Mouse (Mus musculus) G1E (cell line): ENCODE measurements around the gene Rtn4ip1. TPM values are rescaled to one million over a fixed set of nuclear protein-coding genes. Genes with fewer than 3 reads are reported as not detected.
A peak's percentile ranks its signal among the peaks of the same experiment; 100 is the strongest.

Experiments used
- ATAC-seq: 2 replicates; pipeline ENCODE4 v1.8.0; 2016; ENCODE audit warnings: mild to moderate bottlenecking; ENCODE audit not compliant: insufficient number of reproducible peaks, poor library complexity, low FRiP score, severe bottlenecking; ENCODE audit errors: extremely low read depth
- DNase-seq: peaks from one replicate; pipeline ENCODE4 v3.0.0; 2012; ENCODE audit warnings: low spot score
- H3K27me3 ChIP-seq: 2 replicates; pipeline ENCODE4 v1.6.1; 2012; ENCODE audit warnings: mild to moderate bottlenecking, low read length, inconsistent platforms; ENCODE audit not compliant: insufficient read depth
- H3K36me3 ChIP-seq: replicated peaks from 2 replicates; pipeline ENCODE3; 2012; ENCODE audit warnings: mild to moderate bottlenecking, inconsistent platforms
- H3K4me1 ChIP-seq: 2 replicates; pipeline ENCODE4 v1.6.1; 2012; ENCODE audit warnings: low read depth, low read length, inconsistent platforms, mixed read lengths; ENCODE audit not compliant: insufficient read depth
- H3K4me3 ChIP-seq: 2 replicates; pipeline ENCODE4 v1.5.1; 2012; ENCODE audit warnings: low read depth, mild to moderate bottlenecking, inconsistent platforms, low read length, moderate library complexity, mixed read lengths
- H3K9me3 ChIP-seq: replicated peaks from 2 replicates; pipeline ENCODE4 v1.6.1; 2012; ENCODE audit warnings: inconsistent platforms
- CTCF ChIP-seq: IDR thresholded peaks from 2 replicates; pipeline ENCODE4 v1.5.1; 2012; ENCODE audit warnings: low read depth, low read length, inconsistent platforms, mixed read lengths
- GATA1 ChIP-seq: IDR thresholded peaks from 2 replicates; pipeline ENCODE4 v1.6.1; 2012; ENCODE audit warnings: borderline replicate concordance, low read length, inconsistent platforms, mixed read lengths
- GATA2 ChIP-seq: IDR thresholded peaks from 2 replicates; pipeline ENCODE4 v1.6.1; 2012; ENCODE audit warnings: low read depth, low read length, inconsistent platforms, borderline replicate concordance
- POLR2AphosphoS5 ChIP-seq: IDR thresholded peaks from 2 replicates; pipeline ENCODE4 v1.6.1; 2012; ENCODE audit warnings: low read depth, low read length, inconsistent platforms; ENCODE audit not compliant: insufficient replicate concordance
- TAL1 ChIP-seq: conservative IDR thresholded peaks from 2 replicates; pipeline ENCODE4 v1.6.1; 2012; ENCODE audit warnings: low read depth, low read length, inconsistent platforms, mixed read lengths
- polyA plus RNA-seq: library from polyadenylated mRNA; stranded (reverse); fragments of >175 nt; gene quantifications from 2 replicates; pipeline ENCODE4 v1.2.3, GENCODE M21; 2012
- total RNA-seq, 2 experiments: library from RNA; stranded (forward) in 1 of 2; stranded (reverse) in 1 of 2; fragments of 200-1000 nt in 1 of 2; fragments of >200 nt in 1 of 2; fragmentation: Nextera tagmentation in 1 of 2; gene quantifications; 2 replicates each; pipeline ENCODE4 v1.2.3; 2014 to 2017

Gene Rtn4ip1
- total and polyA plus RNA-seq, 3 experiments: 1.2 to 21.5 (median 6.9) TPM

- Histone ChIP-seq H3K27me3 (no peaks in the 10 kb centered on the region), H3K36me3 (peaks cover 65% of the 10 kb centered on the region), H3K9me3 (no peaks in the 10 kb centered on the region), H3K4me1 (no peaks in the 10 kb centered on the region), H3K4me3 (no peak overlapping the region)
- TF ChIP-seq GATA2 (no peak), GATA1 (no peak), TAL1 (no peak), POLR2AphosphoS5 (no peak), CTCF (no peak)
- no peak for DNase-seq
- no peak for ATAC-seq
Measured at GRCm38 (mm10) chr10:43888976-43889375, 12.6 kb upstream of the Rtn4ip1 start.

DNA sequence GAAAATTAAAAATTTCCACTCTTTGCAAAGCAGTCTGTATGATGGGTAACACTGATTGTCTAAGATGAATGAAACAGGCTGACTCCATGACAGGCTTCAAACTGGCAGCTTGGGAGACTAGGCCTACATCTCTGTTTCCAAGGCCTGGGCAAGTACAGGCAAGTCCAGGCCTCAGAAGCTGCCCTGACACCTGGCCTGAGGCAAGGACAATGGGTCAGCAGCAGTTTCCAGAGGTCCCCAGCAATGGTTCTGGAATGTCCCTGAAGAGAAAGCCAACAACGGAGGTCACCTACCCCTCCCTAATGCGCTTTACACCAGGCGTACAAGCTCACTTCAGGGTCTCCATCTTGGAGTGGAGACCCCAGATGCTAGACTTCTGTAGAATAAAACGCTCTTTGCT is 8.6 kb upstream of the Rtn4ip1 start:
- no peak for DNase-seq
- Histone ChIP-seq H3K4me1 (peaks cover 2% of the 10 kb centered on the region; the same call in 1 of the 2 replicates), H3K4me3 (no peak overlapping the region), H3K27me3 (no peaks in the 10 kb centered on the region), H3K9me3 (no peaks in the 10 kb centered on the region), H3K36me3 (peaks cover 61% of the 10 kb centered on the region)
- ATAC-seq: no peak
- TF ChIP-seq POLR2AphosphoS5 (no peak), CTCF (no peak), GATA1 (no peak), TAL1 (no peak)

DNA sequence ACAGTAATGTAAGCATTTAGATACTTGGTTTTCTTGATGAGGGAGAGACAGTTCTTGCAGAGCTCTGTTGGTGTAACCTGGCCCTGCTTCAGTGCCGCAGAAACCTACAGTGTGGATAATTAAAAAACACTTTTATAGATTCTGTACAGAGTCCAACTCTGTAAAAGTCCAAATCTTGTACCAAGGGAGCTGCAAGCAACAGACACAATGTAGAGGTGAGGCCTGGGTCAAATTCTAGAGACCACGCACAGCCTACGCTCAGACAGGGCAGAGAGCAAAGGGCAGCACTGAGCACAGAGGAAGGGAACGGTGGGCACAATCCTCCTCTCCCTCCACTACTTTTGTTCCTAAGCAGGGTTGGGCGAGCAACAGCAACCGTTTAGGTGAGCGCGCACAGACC is 5.5 kb upstream of the Rtn4ip1 start:
- H3K9me3 ChIP-seq: no peaks in the 10 kb centered on the region
- no peak overlapping the region for H3K4me3 ChIP-seq
- peaks cover 54% of the 10 kb centered on the region for H3K36me3 ChIP-seq
- DNase-seq: no peak
- no peak for ATAC-seq
- H3K4me1 ChIP-seq: peaks cover 4% of the 10 kb centered on the region; the same call in 1 of the 2 replicates
- H3K27me3 ChIP-seq: no peaks in the 10 kb centered on the region
- TF ChIP-seq CTCF (no peak), GATA2 (no peak), POLR2AphosphoS5 (no peak), GATA1 (no peak), TAL1 (no peak)

DNA sequence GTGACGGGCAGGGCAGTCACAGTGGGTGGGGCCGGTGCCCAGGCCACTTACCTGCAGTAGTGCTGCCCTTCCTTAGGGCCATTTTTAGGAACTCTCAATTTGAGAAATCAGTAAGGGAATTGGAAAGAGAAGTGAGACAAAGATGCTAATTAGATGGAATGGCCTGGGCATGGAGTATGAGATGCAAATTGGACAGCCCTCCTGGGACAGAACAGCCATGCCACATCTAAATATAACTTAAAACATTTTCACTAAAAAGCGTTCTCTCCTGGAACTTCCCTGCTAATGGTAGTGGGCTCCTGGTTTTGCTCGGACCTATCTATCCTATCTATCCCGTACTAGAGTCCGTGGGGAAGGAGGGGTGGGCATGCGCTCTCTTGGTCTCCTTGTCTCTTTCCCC is 3.3 kb upstream of the Rtn4ip1 start:
- DNase-seq (no peak), ATAC-seq (no peak)
- TF ChIP-seq CTCF (no peak), GATA1 (no peak), POLR2AphosphoS5 (no peak), GATA2 (no peak), TAL1 (no peak)
- Histone ChIP-seq H3K36me3 (peaks cover 38% of the 10 kb centered on the region), H3K27me3 (no peaks in the 10 kb centered on the region), H3K4me1 (peaks cover 6% of the 10 kb centered on the region), H3K9me3 (no peaks in the 10 kb centered on the region), H3K4me3 (no peak overlapping the region)

DNA sequence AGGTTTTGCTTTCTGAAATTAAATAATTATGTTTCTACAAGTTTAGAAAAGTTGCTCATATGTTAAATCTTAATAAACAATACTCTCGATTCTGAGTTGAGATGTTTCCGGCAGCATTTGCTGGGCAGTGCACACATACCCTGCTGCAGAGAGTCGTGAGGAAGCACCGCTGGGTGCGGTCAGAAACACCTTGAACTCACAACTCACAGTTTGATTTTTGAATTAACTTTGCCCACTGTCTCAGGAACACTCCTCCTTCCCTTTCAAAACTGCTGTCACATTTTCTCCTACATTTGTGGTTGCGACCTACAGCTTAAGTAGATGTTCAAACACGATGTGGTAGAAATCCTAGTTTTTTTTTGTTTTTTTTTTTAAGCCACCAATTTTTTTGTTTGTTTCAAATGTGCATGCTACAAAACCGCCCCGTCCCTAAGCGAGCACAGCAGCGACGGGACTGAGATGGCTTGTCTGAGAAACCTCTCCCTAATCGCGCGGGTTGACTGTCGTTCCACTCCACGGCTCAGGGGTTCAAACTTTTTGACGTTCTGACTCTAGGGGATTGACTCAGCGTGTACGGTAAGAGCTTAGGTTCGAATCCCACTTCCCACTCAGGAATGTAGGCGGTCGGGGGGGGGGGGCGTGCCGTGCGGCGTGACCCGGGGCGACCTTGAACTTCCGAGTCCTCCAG is 580 bp upstream of the Rtn4ip1 start:
- H3K9me3 ChIP-seq: no peaks in the 10 kb centered on the region
- no peak for TF ChIP-seq POLR2AphosphoS5
- TF ChIP-seq TAL1: no peak
- no peak for TF ChIP-seq GATA2
- TF ChIP-seq CTCF: no peak
- no peak for TF ChIP-seq GATA1
- DNase-seq (no peak), ATAC-seq (no peak)
- H3K4me3 ChIP-seq: peak overlapping the region; percentile 77
- no peaks in the 10 kb centered on the region for H3K27me3 ChIP-seq
- peaks cover 7% of the 10 kb centered on the region for H3K4me1 ChIP-seq
- peaks cover 30% of the 10 kb centered on the region for H3K36me3 ChIP-seq

- DNase-seq: no peak
- H3K9me3 ChIP-seq: no peaks in the 10 kb centered on the region
- H3K4me3 ChIP-seq: no peak overlapping the region
- no peaks in the 10 kb centered on the region for H3K27me3 ChIP-seq
- peaks cover 7% of the 10 kb centered on the region for H3K4me1 ChIP-seq
- ATAC-seq: no peak
- TF ChIP-seq GATA1: no peak
- TF ChIP-seq TAL1: no peak
- no peak for TF ChIP-seq CTCF
- no peak for TF ChIP-seq GATA2
- no peak for TF ChIP-seq POLR2AphosphoS5
- H3K36me3 ChIP-seq: peaks cover 26% of the 10 kb centered on the region
Measured at GRCm38 (mm10) chr10:43904569-43904968, 3.0 kb downstream of the Rtn4ip1 start.
